Mouse (Mus musculus) lung, postnatal 0 days (tissue): ENCODE results near the gene Arhgap27. TPM values are rescaled to one million over a fixed set of nuclear protein-coding genes. Genes with fewer than 3 reads are reported as not detected.

Experiments
- ATAC-seq: fragments of 200-750 bp; cut with Nextera tagmentation; 2 replicates; pipeline ENCODE4 v1.8.0; 2017; ENCODE audit warnings: moderate library complexity
- DNase-seq: peaks from one replicate; pipeline ENCODE4 v3.0.0-alpha.2; 2016; ENCODE audit warnings: low spot score
- H3K27ac ChIP-seq: fragments of 300-500 bp; sonication (generic); 2 replicates; pipeline ENCODE4 v1.5.1; 2014; ENCODE audit warnings: antibody characterized with exemption, mild to moderate bottlenecking, low read length, mixed read lengths
- H3K27me3 ChIP-seq: fragments of 300-500 bp; sonication (generic); replicated peaks from 2 replicates; pipeline ENCODE4 v1.6.1; 2014; ENCODE audit warnings: low read length, mixed read lengths; ENCODE audit not compliant: insufficient read depth
- H3K36me3 ChIP-seq: fragments of 300-500 bp; sonication (generic); 2 replicates; pipeline ENCODE4 v1.6.1; 2014; ENCODE audit warnings: low read length, mixed read lengths; ENCODE audit not compliant: insufficient read depth
- H3K4me1 ChIP-seq: fragments of 300-500 bp; sonication (generic); 2 replicates; pipeline ENCODE4 v1.6.1; 2014; ENCODE audit warnings: antibody characterized with exemption, low read depth, low read length, mixed read lengths; ENCODE audit not compliant: insufficient read depth
- H3K4me2 ChIP-seq: fragments of 300-500 bp; sonication (generic); replicated peaks from 2 replicates; pipeline ENCODE4 v1.6.1; 2014; ENCODE audit warnings: low read depth, mild to moderate bottlenecking, low read length, moderate library complexity, mixed read lengths
- H3K4me3 ChIP-seq: fragments of 300-500 bp; sonication (generic); 2 replicates; pipeline ENCODE4 v1.5.1; 2014; ENCODE audit warnings: low read depth, low read length
- H3K9ac ChIP-seq: fragments of 300-500 bp; sonication (generic); replicated peaks from 2 replicates; pipeline ENCODE4 v1.6.1; 2014; ENCODE audit warnings: low read depth, mild to moderate bottlenecking
- H3K9me3 ChIP-seq: fragments of 300-500 bp; sonication (generic); 2 replicates; pipeline ENCODE4 v1.6.1; 2016; ENCODE audit warnings: low read length, mixed read lengths
- CTCF ChIP-seq: IDR thresholded peaks from 2 replicates; pipeline ENCODE4 v1.5.1; 2016; ENCODE audit warnings: antibody characterized with exemption, mild to moderate bottlenecking
- EP300 ChIP-seq: IDR thresholded peaks from 2 replicates; pipeline ENCODE4 v1.6.1; 2016; ENCODE audit warnings: antibody characterized with exemption, mild to moderate bottlenecking, control low read depth
- WGBS: fragments of 180-500 bp; shearing (Covaris S2); extraction: QIAGEN DNeasy Blood & Tissue Kit; methylation state at CpG from one replicate; pipeline ENCODE4 v1.1.7; 2014; 5-methylcytosine and 5-hydroxymethylcytosine counted together
- polyA plus RNA-seq: library from polyadenylated mRNA; unstranded; fragments of >200 nt; fragmentation: Nextera tagmentation; extraction: Ambion mirVana; gene quantifications from 2 replicates; pipeline ENCODE4 v1.2.1, GENCODE M21; 2015

Gene Arhgap27
- polyA plus RNA-seq, 1 experiment from 2014 or later: 20.0 TPM

GRCm38 (mm10) chr11:103365530-103365929 is 2.0 kb upstream of the Arhgap27 start:
- H3K9ac ChIP-seq: no peak overlapping the region
- no peak overlapping the region for H3K4me3 ChIP-seq
- no peaks in the 10 kb centered on the region for H3K27me3 ChIP-seq
- DNase-seq: peak; percentile 60
- no peak; the same call in 1 of the 2 replicates for ATAC-seq
- H3K27ac ChIP-seq: peak overlapping the region; percentile 94; the same call in 1 of the 2 replicates
- peaks cover 10% of the 10 kb centered on the region for H3K4me1 ChIP-seq
- peaks cover 9% of the 10 kb centered on the region; the same call in 1 of the 2 replicates for H3K36me3 ChIP-seq
- no peaks in the 10 kb centered on the region for H3K9me3 ChIP-seq
- 0 out of 2 replicates have a peak, but pooled peaks have one; percentile 15 for TF ChIP-seq EP300
- TF ChIP-seq CTCF: no peak
- H3K4me2 ChIP-seq: no peak overlapping the region
- WGBS: 72% methylated on average over 4 of the region's 4 CpGs

GRCm38 (mm10) chr11:103365022-103365421 is 1.5 kb upstream of the Arhgap27 start:
- TF ChIP-seq CTCF (no peak), EP300 (no peak)
- no peak overlapping the region for H3K9ac ChIP-seq
- 46% methylated on average over 3 of the region's 3 CpGs for WGBS
- ATAC-seq (no peak), DNase-seq (no peak)
- H3K4me1 ChIP-seq: peaks cover 10% of the 10 kb centered on the region
- no peaks in the 10 kb centered on the region for H3K9me3 ChIP-seq
- H3K4me3 ChIP-seq: no peak overlapping the region
- H3K27ac ChIP-seq: peak overlapping the region; percentile 94
- peaks cover 9% of the 10 kb centered on the region; the same call in 1 of the 2 replicates for H3K36me3 ChIP-seq
- H3K27me3 ChIP-seq: no peaks in the 10 kb centered on the region
- H3K4me2 ChIP-seq: no peak overlapping the region

- Histone ChIP-seq H3K4me2 (peak overlapping the region; percentile 94; the same call in 1 of the 2 replicates), H3K9me3 (no peaks in the 10 kb centered on the region), H3K4me1 (peaks cover 10% of the 10 kb centered on the region), H3K9ac (no peak overlapping the region), H3K36me3 (peaks cover 9% of the 10 kb centered on the region; the same call in 1 of the 2 replicates), H3K27me3 (no peaks in the 10 kb centered on the region), H3K4me3 (no peak overlapping the region), H3K27ac (peak overlapping the region; percentile 94)
- DNase-seq: peak; percentile 27
- TF ChIP-seq CTCF (no peak), EP300 (no peak)
- WGBS: 37% methylated on average over 5 of the region's 5 CpGs
- no peak for ATAC-seq
Measured at GRCm38 (mm10) chr11:103364335-103364734, 843 bp upstream of the Arhgap27 start.

GRCm38 (mm10) chr11:103362521-103363181 is 841 bp downstream of the Arhgap27 start:
- Histone ChIP-seq H3K4me2 (peak overlapping the region; percentile 94), H3K9me3 (no peaks in the 10 kb centered on the region), H3K4me3 (peak overlapping the region; percentile 57), H3K36me3 (0 out of 2 replicates have a peak, but pooled peaks cover 4% of the 10 kb centered on the region), H3K4me1 (peaks cover 10% of the 10 kb centered on the region), H3K27ac (peak overlapping the region; percentile 94), H3K27me3 (no peaks in the 10 kb centered on the region), H3K9ac (peak overlapping the region; percentile 71)
- WGBS: under 1% methylated on average over 32 of the region's 33 CpGs
- peak; percentile 52 for DNase-seq
- ATAC-seq: peak; percentile 11
- TF ChIP-seq CTCF (peak; percentile 28; the same call in 1 of the 2 replicates), EP300 (no peak)

GRCm38 (mm10) chr11:103362054-103362432 is 1.4 kb downstream of the Arhgap27 start:
- Histone ChIP-seq H3K4me3 (peak overlapping the region; percentile 57), H3K4me1 (peaks cover 10% of the 10 kb centered on the region), H3K9me3 (no peaks in the 10 kb centered on the region), H3K27ac (peak overlapping the region; percentile 94), H3K36me3 (0 out of 2 replicates have a peak, but pooled peaks cover 4% of the 10 kb centered on the region), H3K9ac (peak overlapping the region; percentile 71), H3K27me3 (peaks cover under 1% of the 10 kb centered on the region; the same call in 1 of the 2 replicates), H3K4me2 (peak overlapping the region; percentile 94)
- ATAC-seq (0 out of 2 replicates have a peak, but pooled peaks have one; percentile 10), DNase-seq (peak; percentile 73)
- no peak for TF ChIP-seq CTCF
- 4% methylated on average over 13 of the region's 13 CpGs for WGBS

- Histone ChIP-seq H3K9me3 (no peaks in the 10 kb centered on the region), H3K9ac (0 out of 2 replicates have a peak overlapping the region, but pooled peaks have one; percentile 6), H3K27me3 (peaks cover 3% of the 10 kb centered on the region; the same call in 1 of the 2 replicates), H3K27ac (peak overlapping the region; percentile 94), H3K36me3 (0 out of 2 replicates have a peak, but pooled peaks cover under 1% of the 10 kb centered on the region), H3K4me1 (peaks cover 10% of the 10 kb centered on the region), H3K4me3 (peak overlapping the region; percentile 57), H3K4me2 (peak overlapping the region; percentile 94)
- DNase-seq (peak; percentile 95), ATAC-seq (peak; percentile 56)
- 5% methylated on average over 24 of the region's 25 CpGs for WGBS
- TF ChIP-seq EP300 (no peak), CTCF (no peak)
Measured at GRCm38 (mm10) chr11:103361396-103362053, 2.0 kb downstream of the Arhgap27 start.
